Mouse (Mus musculus): ENCODE data around the gene Gm5678.

- TF ChIP-seq CTCF (IDR thresholded peaks at IDR 0.05; ENCODE audit: extremely low read depth, insufficient read length, insufficient replicate concordance, low read depth, low read length) (no peak), POLR2A (IDR thresholded peaks at IDR 0.05; ENCODE audit: low read depth, low read length) (no peak)
Observed at GRCm38 (mm10) chr16:93581125-93581524, 46.8 kb upstream of the Gm5678 start.

All from small intestine, adult 2 months (tissue).